Mouse (Mus musculus) heart, adult 2 months (tissue): Measurements from ENCODE around the gene Cep112. TPM values are rescaled to one million over a fixed set of nuclear protein-coding genes. Genes with fewer than 3 reads are reported as not detected.

Experiments used
- DNase-seq, 2 experiments: peaks; one replicate each; pipeline ENCODE4 v3.0.0; 2021
- H3K27ac ChIP-seq: fragments of 200-600 bp; 2 replicates; pipeline ENCODE4 v1.8.1; 2022
- H3K27me3 ChIP-seq: fragments of 200-500 bp; 2 replicates; pipeline ENCODE4 v1.6.1; 2012; ENCODE audit warnings: mild to moderate bottlenecking, low read length, inconsistent platforms, mixed read lengths; ENCODE audit not compliant: control insufficient read depth, insufficient read depth
- H3K36me3 ChIP-seq: fragments of 200-500 bp; 2 replicates; pipeline ENCODE4 v1.6.1; 2012; ENCODE audit warnings: low read length, inconsistent platforms; ENCODE audit not compliant: control insufficient read depth, insufficient read depth
- H3K4me1 ChIP-seq: fragments of 200-500 bp; 2 replicates; pipeline ENCODE4 v1.6.1; 2011; ENCODE audit warnings: low read length; ENCODE audit not compliant: control insufficient read depth, insufficient read depth
- H3K4me3 ChIP-seq: fragments of 200-600 bp; 2 replicates; pipeline ENCODE4 v1.8.1; 2022
- H3K79me2 ChIP-seq: fragments of 200-500 bp; replicated peaks from 2 replicates; pipeline ENCODE4 v1.6.1; 2012; ENCODE audit warnings: mild to moderate bottlenecking, inconsistent platforms, low read length, moderate library complexity, mixed read lengths; ENCODE audit not compliant: control insufficient read depth, insufficient read depth
- H3K9ac ChIP-seq: fragments of 200-500 bp; 2 replicates; pipeline ENCODE4 v1.6.1; 2012; ENCODE audit warnings: low read depth, mild to moderate bottlenecking, control low read depth, inconsistent platforms, low read length, mixed read lengths
- CTCF ChIP-seq: fragments of 200-600 bp; IDR thresholded peaks from 2 replicates; pipeline ENCODE4 v1.8.1; 2022; ENCODE audit warnings: antibody characterized with exemption, mild to moderate bottlenecking, moderate library complexity
- EP300 ChIP-seq: fragments of 200-500 bp; IDR thresholded peaks from 2 replicates; pipeline ENCODE4 v1.6.1; 2011; ENCODE audit warnings: low read depth, low read length, control low read depth; ENCODE audit not compliant: insufficient read depth
- POLR2A ChIP-seq: fragments of 200-500 bp; IDR thresholded peaks from 2 replicates; pipeline ENCODE4 v1.6.1; 2011; ENCODE audit warnings: mild to moderate bottlenecking, low read depth, low read length, control low read depth; ENCODE audit not compliant: insufficient read depth
- WGBS: fragments of 180-500 bp; shearing (Covaris S2); methylation state at CpG from one replicate; pipeline ENCODE4 v1.1.7; 2018; 5-methylcytosine and 5-hydroxymethylcytosine counted together
- intact Hi-C: fragments of 180-260 bp; cut with DNase I; formaldehyde crosslinking; loops from one replicate; pipeline ENCODE4 v1.15.1; 2025
- polyA plus RNA-seq: library from polyadenylated mRNA; depleted of rRNA; stranded (reverse); fragments of >200 nt; gene quantifications from 2 replicates; pipeline ENCODE4 v1.2.3, GENCODE M21; 2012
- total RNA-seq, 2 experiments: library from RNA; stranded (reverse); gene quantifications; 2 replicates each; pipeline ENCODE4 v1.2.3; 2021

Gene Cep112
- total and polyA plus RNA-seq, 3 experiments, result 1.1 to 14.4 (median 10.6) TPM

DNA sequence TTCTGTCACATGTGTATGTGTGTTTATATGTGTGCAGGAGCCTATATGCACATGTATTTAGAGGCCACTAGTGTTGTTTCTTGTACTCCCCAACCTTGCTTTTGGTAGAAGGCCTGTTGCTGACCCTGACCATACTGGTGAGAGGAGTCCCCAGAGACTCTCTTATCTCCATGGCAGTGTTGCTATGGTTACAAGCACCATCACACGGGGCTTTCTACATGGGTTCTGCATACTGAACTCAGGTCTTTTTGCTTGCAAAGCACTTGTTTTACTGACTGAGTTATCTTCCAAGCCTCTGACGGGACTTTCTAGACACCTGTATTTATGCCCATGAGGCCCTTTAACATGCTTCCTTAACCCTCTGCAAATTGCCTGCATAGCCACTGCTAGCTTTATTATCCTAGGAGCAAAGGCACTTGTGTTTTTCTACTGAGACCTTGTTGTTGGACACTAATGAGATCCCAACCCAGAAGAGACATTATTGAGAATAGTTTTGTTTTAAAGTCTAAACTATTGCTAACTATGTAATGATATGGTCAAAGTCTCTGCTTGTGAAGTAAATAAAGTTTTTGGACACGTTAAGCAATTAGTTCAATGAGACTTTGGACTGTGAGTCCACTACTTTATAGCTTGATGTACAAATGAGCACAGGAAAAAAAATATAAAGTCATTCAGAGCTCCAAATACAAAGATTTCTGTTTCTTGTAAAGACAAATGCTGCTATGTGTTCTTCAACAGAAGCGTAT lies 39.9 kb upstream of the Cep112 start:
- DNase-seq, result no peak
- Histone ChIP-seq H3K27ac (no peak overlapping the region), H3K79me2 (no peaks in the 10 kb centered on the region), H3K4me1 (no peaks in the 10 kb centered on the region), H3K9ac (no peak overlapping the region), H3K4me3 (no peak overlapping the region), H3K36me3 (no peaks in the 10 kb centered on the region), H3K27me3 (no peaks in the 10 kb centered on the region)
- 66% methylated on average over 4 of the region's 4 CpGs for WGBS
- intact Hi-C loops, result no loop called here
- TF ChIP-seq POLR2A (no peak), CTCF (no peak), EP300 (no peak)

DNA sequence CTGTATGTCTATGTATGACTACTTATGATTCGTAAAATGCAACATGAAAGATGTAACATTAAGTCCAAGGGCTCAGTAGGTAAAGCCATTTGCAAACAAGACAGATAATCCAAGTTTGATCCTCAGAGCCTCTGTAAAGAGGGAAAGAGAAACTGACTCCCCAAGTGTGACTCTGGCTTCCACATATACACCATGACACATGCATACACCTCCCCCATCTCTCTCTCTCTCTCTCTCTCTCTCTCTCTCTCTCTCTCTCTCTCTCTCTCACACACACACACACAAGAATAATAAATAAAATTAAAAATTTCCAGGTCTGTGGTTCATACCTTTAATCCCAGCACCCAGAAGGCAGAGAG lies 39.3 kb upstream of the Cep112 start:
- no peak for DNase-seq
- intact Hi-C loops, result no loop called here
- H3K27ac ChIP-seq, result no peak overlapping the region
- H3K79me2 ChIP-seq, result no peaks in the 10 kb centered on the region
- TF ChIP-seq POLR2A (no peak), CTCF (no peak), EP300 (no peak)
- 88% methylated on average over 1 of the region's 1 CpGs for WGBS
- no peak overlapping the region for H3K9ac ChIP-seq
- no peaks in the 10 kb centered on the region for H3K36me3 ChIP-seq
- H3K27me3 ChIP-seq, result no peaks in the 10 kb centered on the region
- no peak overlapping the region for H3K4me3 ChIP-seq
- H3K4me1 ChIP-seq, result no peaks in the 10 kb centered on the region

DNA sequence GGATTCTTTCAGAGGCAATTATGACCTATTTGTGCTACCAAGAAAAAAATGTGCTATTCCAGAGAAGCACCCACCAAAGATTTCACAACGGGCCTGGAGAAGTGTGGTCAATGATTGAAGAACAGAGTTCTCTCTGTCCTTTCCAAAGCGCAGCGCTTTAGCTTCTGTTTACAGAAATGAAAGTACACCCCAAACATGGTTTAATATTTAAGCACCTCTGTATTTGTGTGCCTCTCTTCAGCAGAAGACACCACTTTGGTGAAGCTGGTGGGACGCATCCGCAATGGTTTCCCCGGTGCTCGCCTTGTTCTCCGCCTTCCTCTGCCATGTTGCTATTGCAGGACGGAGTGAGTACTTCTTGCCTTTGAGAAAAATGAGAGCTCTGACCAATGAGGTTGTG lies 29.9 kb upstream of the Cep112 start:
- Histone ChIP-seq H3K36me3 (no peaks in the 10 kb centered on the region), H3K4me3 (no peak overlapping the region), H3K27ac (no peak overlapping the region), H3K9ac (no peak overlapping the region), H3K79me2 (no peaks in the 10 kb centered on the region), H3K4me1 (no peaks in the 10 kb centered on the region), H3K27me3 (no peaks in the 10 kb centered on the region)
- intact Hi-C loops, result no loop called here
- 91% methylated on average over 9 of the region's 9 CpGs for WGBS
- no peak for DNase-seq
- TF ChIP-seq POLR2A (no peak), CTCF (no peak), EP300 (no peak)

DNA sequence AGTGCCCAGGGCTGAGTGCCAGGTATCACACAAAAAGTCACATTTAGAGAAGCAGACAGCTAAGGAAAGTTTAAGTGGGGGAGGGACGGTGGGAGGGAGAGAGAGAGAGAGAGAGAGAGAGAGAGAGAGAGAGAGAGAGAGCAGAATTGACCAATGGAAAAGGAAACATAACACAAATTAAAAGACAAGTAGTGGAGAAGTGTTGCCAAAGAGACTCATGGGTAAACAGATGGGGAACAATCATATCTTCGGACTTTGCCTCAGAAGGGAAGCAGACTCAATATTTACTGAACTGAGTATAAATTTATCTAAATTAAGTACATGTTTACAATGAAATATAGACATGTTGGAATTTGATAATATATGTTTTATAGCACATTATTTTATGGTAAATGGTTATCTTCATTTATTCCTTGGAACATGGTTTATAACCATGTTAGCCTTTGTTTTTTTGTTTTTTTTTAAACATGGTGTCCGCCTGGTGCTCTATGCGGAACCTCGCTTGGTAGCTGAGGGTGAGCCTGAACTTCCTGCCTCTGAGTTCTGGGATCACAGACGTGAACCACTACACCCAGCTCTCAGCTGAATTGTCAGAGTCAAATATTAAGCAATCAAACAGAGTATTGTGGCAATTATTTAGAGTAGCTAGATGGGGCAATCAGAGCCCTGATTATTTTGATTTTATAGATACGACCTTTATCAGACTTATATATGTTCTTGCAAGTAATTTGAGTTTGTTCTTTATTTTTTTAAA lies 28.7 kb upstream of the Cep112 start:
- no peak overlapping the region for H3K27ac ChIP-seq
- TF ChIP-seq CTCF (no peak), POLR2A (no peak), EP300 (no peak)
- no peaks in the 10 kb centered on the region for H3K4me1 ChIP-seq
- H3K79me2 ChIP-seq, result no peaks in the 10 kb centered on the region
- WGBS, result 72% methylated on average over 7 of the region's 7 CpGs
- H3K36me3 ChIP-seq, result no peaks in the 10 kb centered on the region
- H3K4me3 ChIP-seq, result no peak overlapping the region
- no peak for DNase-seq
- H3K9ac ChIP-seq, result no peak overlapping the region
- intact Hi-C loops, result no loop called here
- H3K27me3 ChIP-seq, result no peaks in the 10 kb centered on the region

DNA sequence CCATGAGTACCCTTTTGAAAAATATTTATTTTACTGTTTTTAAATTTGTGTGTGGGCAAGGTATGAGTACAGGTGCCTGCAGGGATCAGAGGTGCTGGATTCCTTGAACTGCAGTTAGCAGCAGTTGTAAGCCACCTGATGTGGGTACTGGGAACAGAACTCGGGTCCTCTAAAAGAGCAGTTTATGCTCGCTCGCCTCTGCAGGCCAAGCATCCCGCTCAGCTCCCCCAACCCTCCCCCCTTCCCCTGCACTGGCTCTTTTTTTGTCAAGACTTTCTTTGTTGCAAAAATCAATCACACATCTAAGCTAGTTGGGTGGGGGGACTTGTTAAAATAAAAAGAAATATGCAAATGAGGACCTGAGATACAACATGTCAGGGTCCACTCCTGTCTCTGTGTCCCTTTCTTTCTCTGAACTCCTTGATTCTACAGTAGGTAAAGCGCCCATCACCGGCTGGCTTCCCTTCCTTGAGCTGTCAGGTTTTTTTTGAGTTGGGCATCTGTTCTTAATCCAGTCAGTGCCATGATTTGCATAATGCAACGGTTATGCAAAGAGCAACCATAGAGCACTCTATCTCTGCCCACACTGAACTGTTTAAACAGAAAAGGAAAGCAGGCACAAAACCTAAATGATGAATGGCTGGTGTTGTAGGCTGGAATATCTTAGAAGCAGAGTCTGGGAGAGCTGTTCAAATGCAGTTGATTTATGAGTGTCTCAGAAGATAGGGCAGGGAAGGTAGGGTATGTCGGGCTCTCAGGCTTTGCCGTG lies 14.9 kb upstream of the Cep112 start:
- Histone ChIP-seq H3K9ac (no peak overlapping the region), H3K79me2 (no peaks in the 10 kb centered on the region), H3K4me3 (no peak overlapping the region), H3K27ac (no peak overlapping the region), H3K27me3 (no peaks in the 10 kb centered on the region), H3K36me3 (no peaks in the 10 kb centered on the region), H3K4me1 (no peaks in the 10 kb centered on the region)
- 75% methylated on average over 8 of the region's 9 CpGs for WGBS
- intact Hi-C loops, result no loop called here
- no peak for DNase-seq
- no peak for TF ChIP-seq EP300
- no peak for TF ChIP-seq CTCF
- no peak for TF ChIP-seq POLR2A
